Mouse (Mus musculus) cerebellum, adult 2 months (tissue): ENCODE data around the gene Nav3. TPM values are rescaled to one million over a fixed set of nuclear protein-coding genes. Genes with fewer than 3 reads are reported as not detected.

Experiments
- DNase-seq, 2 experiments: peaks; one replicate each; pipeline ENCODE4 v3.0.0; 2021
- H3K27ac ChIP-seq: fragments of 200-500 bp; 2 replicates; pipeline ENCODE4 v1.5.1; 2012; ENCODE audit warnings: low read length, control low read depth, inconsistent platforms; ENCODE audit not compliant: insufficient read depth
- H3K27me3 ChIP-seq: fragments of 200-500 bp; 2 replicates; pipeline ENCODE4 v1.6.1; 2012; ENCODE audit warnings: inconsistent platforms, mild to moderate bottlenecking, low read length, moderate library complexity; ENCODE audit not compliant: control insufficient read depth, insufficient read depth
- H3K4me1 ChIP-seq: fragments of 200-500 bp; 2 replicates; pipeline ENCODE4 v1.6.1; 2011; ENCODE audit warnings: low read length; ENCODE audit not compliant: control insufficient read depth, insufficient read depth
- H3K4me3 ChIP-seq: fragments of 200-500 bp; replicated peaks from 2 replicates; pipeline ENCODE3; 2011; ENCODE audit warnings: mild to moderate bottlenecking, low read depth, low read length, control low read depth; ENCODE audit not compliant: insufficient read depth
- CTCF ChIP-seq: fragments of 200-500 bp; IDR thresholded peaks from 2 replicates; pipeline ENCODE4 v1.5.1; 2011; ENCODE audit warnings: low read depth, mild to moderate bottlenecking, control low read depth, low read length, moderate library complexity, borderline replicate concordance; ENCODE audit not compliant: insufficient read depth
- POLR2A ChIP-seq: fragments of 200-500 bp; IDR thresholded peaks from 2 replicates; pipeline ENCODE4 v1.6.1; 2011; ENCODE audit warnings: low read length, control low read depth, borderline replicate concordance; ENCODE audit not compliant: insufficient read depth
- WGBS: fragments of 180-500 bp; shearing (Covaris S2); methylation state at CpG from one replicate; pipeline ENCODE4 v1.1.7; 2018; 5-methylcytosine and 5-hydroxymethylcytosine counted together
- polyA plus RNA-seq: library from polyadenylated mRNA; depleted of rRNA; stranded (reverse); fragments of >200 nt; gene quantifications from 2 replicates; pipeline ENCODE4 v1.2.3, GENCODE M21; 2012

Nav3 gene
- polyA plus RNA-seq, 1 experiment: 10.6 TPM

DNA sequence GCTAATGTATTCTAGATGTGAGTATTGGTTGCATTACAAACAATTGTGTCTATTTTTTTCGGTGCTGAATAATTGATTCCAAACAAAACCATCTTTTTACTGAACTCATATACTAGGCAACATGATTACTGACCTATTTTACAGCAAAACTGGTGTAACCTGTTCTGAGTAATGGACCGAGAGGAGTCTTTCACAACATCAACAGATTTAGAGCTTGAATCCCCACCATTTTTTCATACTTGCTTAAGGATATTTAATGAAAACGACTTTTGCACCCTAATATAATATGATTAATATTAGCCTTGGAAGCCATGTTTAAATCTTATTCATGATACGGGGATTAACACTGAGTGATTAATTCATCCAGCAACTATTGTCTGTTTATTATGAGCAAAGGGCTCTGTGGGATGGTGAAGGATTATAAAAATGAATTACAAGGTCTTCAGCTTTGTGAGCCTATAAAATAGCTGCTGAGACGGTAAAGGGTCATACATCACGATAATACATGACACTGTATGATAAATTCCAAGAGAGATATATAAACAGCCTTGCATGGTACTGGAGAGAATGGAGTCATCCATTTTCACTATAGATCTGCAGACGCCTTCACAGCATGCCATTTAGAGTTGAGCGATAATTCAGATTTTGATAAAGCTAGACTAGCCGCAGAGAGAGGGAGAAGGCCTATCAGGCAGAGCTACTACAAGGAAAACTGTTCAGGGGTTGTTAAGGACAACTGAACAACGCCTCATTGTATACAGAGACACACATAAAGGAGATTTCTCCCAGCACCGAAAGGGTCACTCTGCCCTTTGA lies 567.4 kb downstream of the Nav3 start:
- Histone ChIP-seq H3K4me3 (no peak overlapping the region), H3K27ac (no peak overlapping the region), H3K27me3 (no peaks in the 10 kb centered on the region), H3K4me1 (no peaks in the 10 kb centered on the region; the same call in 1 of the 2 replicates)
- no peak for TF ChIP-seq POLR2A
- TF ChIP-seq CTCF: no peak
- no peak for DNase-seq
- WGBS: 78% methylated on average over 11 of the region's 11 CpGs

DNA sequence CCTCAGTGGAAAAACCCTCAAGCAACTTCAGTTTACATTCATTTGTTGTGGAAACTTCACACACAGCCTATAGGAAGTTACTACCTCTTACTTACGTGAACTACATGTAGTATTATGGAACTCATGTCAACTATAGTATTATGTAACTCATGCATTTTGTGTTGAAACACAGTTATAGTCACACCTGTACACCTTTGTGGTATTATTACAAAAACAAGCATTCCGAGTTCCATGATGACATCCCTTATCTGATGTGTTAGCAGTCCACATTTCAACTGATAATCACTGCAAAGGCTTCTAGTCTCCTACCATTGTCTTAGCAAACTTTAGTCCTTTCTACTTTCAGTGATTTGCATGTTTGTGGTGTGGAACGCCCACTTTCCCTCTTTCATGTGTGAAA lies 568.8 kb downstream of the Nav3 start:
- 96% methylated on average over 3 of the region's 3 CpGs for WGBS
- no peak for TF ChIP-seq CTCF
- no peak for TF ChIP-seq POLR2A

DNA sequence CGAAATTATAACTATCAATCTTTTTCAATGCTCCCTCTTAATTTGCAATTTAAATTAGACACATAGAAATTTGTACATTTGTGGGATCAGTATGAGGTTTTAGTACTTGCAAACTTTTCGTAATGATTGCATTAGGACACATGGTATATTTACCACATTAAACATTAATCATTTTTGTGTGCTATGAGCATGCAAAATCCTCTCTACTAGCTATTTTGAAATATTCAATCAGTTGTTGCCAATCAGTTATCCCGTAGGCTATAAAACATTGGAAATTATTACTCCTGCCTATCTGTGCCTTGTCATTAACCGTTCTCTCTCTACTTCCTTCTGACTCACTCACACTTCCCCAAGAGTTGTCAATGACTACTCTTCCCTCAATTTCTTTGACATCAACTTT lies 579.9 kb downstream of the Nav3 start:
- TF ChIP-seq POLR2A: no peak
- TF ChIP-seq CTCF: no peak
- Histone ChIP-seq H3K4me3 (no peak overlapping the region), H3K27me3 (no peaks in the 10 kb centered on the region), H3K4me1 (no peaks in the 10 kb centered on the region; the same call in 1 of the 2 replicates), H3K27ac (no peak overlapping the region)
- DNase-seq: no peak
- WGBS: 96% methylated on average over 4 of the region's 4 CpGs

More for the DNA sequence above, 568.8 kb downstream of the Nav3 start:
- Histone ChIP-seq H3K4me1 (no peaks in the 10 kb centered on the region; the same call in 1 of the 2 replicates), H3K27ac (no peak overlapping the region), H3K4me3 (no peak overlapping the region), H3K27me3 (no peaks in the 10 kb centered on the region)
- no peak for DNase-seq

DNA sequence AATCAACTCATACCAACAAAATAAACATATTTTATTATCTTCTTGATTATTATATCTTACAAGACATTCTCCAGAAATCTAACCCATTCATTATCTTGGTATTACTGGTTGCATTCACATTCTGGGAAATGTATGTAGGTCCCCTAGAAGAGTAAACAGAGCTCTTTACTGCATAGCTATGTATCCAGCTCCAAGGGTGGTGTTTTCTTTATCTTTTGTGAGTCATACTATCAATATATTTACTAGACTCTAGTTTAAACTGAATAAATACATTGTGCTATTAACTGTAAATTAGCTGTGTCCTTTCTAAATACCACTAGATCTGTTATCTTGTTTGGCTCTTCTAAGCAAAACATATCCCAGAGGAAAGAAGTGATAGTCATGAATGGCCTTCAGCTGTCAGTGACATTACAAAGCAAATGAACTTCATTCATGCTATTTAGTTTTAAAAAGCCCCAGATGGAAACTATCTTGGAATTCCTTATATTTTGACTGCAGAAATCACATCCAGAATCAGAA lies 580.6 kb downstream of the Nav3 start:
- TF ChIP-seq POLR2A (no peak), CTCF (no peak)
- no peak overlapping the region for H3K4me3 ChIP-seq
- no peak for DNase-seq
- no peaks in the 10 kb centered on the region for H3K27me3 ChIP-seq
- H3K27ac ChIP-seq: no peak overlapping the region
- no peaks in the 10 kb centered on the region; the same call in 1 of the 2 replicates for H3K4me1 ChIP-seq

DNA sequence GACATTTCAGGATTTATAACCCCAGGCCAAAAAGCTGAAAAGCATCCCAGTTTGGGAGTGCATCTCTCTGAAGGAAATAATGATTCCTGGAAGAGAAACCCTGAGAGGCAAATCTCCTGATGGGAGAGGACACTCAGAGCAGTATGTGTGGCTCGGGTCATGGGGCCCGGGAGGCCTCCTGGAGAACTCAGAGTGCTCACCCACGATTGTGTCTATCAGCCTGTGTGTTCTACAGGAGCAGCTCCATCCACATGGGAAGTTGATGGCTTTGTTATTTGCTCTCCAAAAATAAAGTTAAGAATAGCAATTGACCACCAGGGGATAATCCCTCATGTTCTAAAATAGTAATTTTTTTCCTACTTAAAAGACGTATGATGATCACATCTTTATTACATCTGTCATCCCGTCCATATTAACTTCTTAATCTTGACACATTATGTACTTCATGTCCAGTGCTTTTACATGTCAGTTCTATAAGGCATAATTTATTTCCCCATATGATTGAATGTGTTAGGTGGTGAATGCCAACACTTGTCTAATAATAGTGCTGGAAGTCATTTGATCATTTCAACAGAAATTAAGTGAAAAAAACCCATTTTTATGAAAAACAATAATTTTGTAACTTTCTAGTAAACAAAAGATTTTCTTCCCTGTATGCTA lies 581.2 kb downstream of the Nav3 start:
- Histone ChIP-seq H3K27me3 (no peaks in the 10 kb centered on the region), H3K4me3 (no peak overlapping the region), H3K27ac (no peak overlapping the region), H3K4me1 (no peaks in the 10 kb centered on the region; the same call in 1 of the 2 replicates)
- TF ChIP-seq POLR2A (no peak), CTCF (no peak)
- no peak for DNase-seq
- 66% methylated on average over 5 of the region's 5 CpGs for WGBS

DNA sequence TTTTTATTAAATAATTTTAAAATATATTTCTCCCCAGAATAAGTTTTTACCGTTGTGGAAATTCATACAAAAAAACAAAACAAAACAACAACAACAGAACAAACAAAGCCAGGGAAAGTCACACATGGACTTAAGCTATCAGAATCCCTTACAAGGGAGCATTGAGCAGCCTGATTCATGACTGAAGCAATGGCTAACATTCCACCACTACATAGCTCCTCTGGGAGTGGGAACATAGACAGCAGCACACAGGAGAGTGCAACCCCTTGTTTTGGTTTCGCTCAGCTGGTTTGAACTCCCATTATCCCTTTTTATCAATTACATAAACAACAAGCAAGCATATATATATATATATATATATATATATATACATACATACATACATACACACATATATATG lies 589.9 kb downstream of the Nav3 start:
- WGBS: 86% methylated on average over 2 of the region's 2 CpGs
- no peak for DNase-seq
- Histone ChIP-seq H3K4me1 (no peaks in the 10 kb centered on the region), H3K27me3 (no peaks in the 10 kb centered on the region), H3K4me3 (no peak overlapping the region), H3K27ac (no peak overlapping the region)
- TF ChIP-seq CTCF (no peak), POLR2A (no peak)

DNA sequence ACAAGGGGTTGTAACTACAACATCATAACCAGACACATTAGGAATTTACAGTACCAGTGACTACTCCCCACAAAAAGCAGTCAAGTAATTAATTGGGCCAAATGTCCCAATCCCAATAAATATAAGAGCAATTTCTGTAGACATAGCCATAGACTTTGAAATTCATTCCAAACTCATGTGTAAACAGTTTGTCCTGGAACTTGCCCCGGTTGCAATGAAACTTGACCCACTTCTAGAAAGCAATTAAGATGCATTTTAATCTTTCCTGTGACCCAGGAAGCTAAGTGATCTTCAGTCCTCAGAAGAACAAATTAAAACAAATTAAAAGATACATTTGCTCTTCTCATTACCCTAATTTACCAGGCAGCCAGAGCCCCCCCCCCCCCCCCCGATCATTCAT lies 590.6 kb downstream of the Nav3 start:
- WGBS: 59% methylated on average over 2 of the region's 2 CpGs
- TF ChIP-seq POLR2A: no peak
- no peak for TF ChIP-seq CTCF
- no peak overlapping the region for H3K4me3 ChIP-seq
- no peak for DNase-seq
- no peak overlapping the region for H3K27ac ChIP-seq
- no peaks in the 10 kb centered on the region for H3K27me3 ChIP-seq
- H3K4me1 ChIP-seq: no peaks in the 10 kb centered on the region
